Mouse (Mus musculus): ENCODE measurements around the gene Gm3233. TPM values are rescaled to one million over a fixed set of nuclear protein-coding genes. Genes with fewer than 3 reads are reported as not detected.
"Not testable (repeated sequence)": the region's sequence is repeated elsewhere in the genome, so short reads cannot be mapped to it uniquely, and the experiment has no call there.

Gm3233 gene
- polyA plus RNA-seq, 1 experiment from 2014 or later = not detected

- DNase-seq (ENCODE audit: low spot score) = no peak
- no peak overlapping the region for H3K27ac ChIP-seq (ENCODE audit: low read length)
- no peaks in the 10 kb centered on the region for H3K9me3 ChIP-seq (ENCODE audit: low read length)
- H3K4me1 ChIP-seq (ENCODE audit: insufficient read depth, low read depth, low read length) = no peaks in the 10 kb centered on the region
- H3K4me2 ChIP-seq (replicated peaks; ENCODE audit: low read depth, low read length) = no peak overlapping the region
- TF ChIP-seq CTCF (IDR thresholded peaks at IDR 0.05) (no peak), EP300 (IDR thresholded peaks at IDR 0.05) (no peak)
- no peak for ATAC-seq
- H3K27me3 ChIP-seq (replicated peaks; ENCODE audit: insufficient read depth, low read length) = no peaks in the 10 kb centered on the region
- no peak overlapping the region for H3K4me3 ChIP-seq (ENCODE audit: low read depth, low read length)
- WGBS = 86% methylated on average over 1 of the region's 1 CpGs
- no peaks in the 10 kb centered on the region for H3K36me3 ChIP-seq (ENCODE audit: insufficient read depth, low read length)
- no peak overlapping the region for H3K9ac ChIP-seq (replicated peaks; ENCODE audit: low read depth)
Observed at GRCm38 (mm10) chr10:77735928-77736327, 23.6 kb downstream of the Gm3233 start.

GRCm38 (mm10) chr10:77729241-77729640, 30.2 kb downstream of the Gm3233 start:
- Histone ChIP-seq H3K4me1 (ENCODE audit: insufficient read depth, low read depth, low read length) (no peaks in the 10 kb centered on the region), H3K36me3 (ENCODE audit: insufficient read depth, low read length) (no peaks in the 10 kb centered on the region), H3K9me3 (ENCODE audit: low read length) (no peaks in the 10 kb centered on the region), H3K27ac (ENCODE audit: low read length) (no peak overlapping the region), H3K4me3 (ENCODE audit: low read depth, low read length) (no peak overlapping the region), H3K4me2 (replicated peaks; ENCODE audit: low read depth, low read length) (no peak overlapping the region), H3K27me3 (replicated peaks; ENCODE audit: insufficient read depth, low read length) (no peaks in the 10 kb centered on the region), H3K9ac (replicated peaks; ENCODE audit: low read depth) (no peak overlapping the region)
- ATAC-seq (no peak), DNase-seq (ENCODE audit: low spot score) (no peak)
- WGBS = 31% methylated on average over 4 of the region's 4 CpGs
- peak; percentile 49 for TF ChIP-seq CTCF (IDR thresholded peaks at IDR 0.05)
- no peak for TF ChIP-seq EP300 (IDR thresholded peaks at IDR 0.05)

GRCm38 (mm10) chr10:77728280-77728679, 31.2 kb downstream of the Gm3233 start:
- H3K27me3 ChIP-seq (replicated peaks; ENCODE audit: insufficient read depth, low read length) = no peaks in the 10 kb centered on the region
- TF ChIP-seq CTCF (IDR thresholded peaks at IDR 0.05) = 0 out of 2 replicates have a peak, but pooled peaks have one; percentile 4
- no peak for TF ChIP-seq EP300 (IDR thresholded peaks at IDR 0.05)
- DNase-seq (ENCODE audit: low spot score) (no peak), ATAC-seq (no peak)
- no peaks in the 10 kb centered on the region for H3K36me3 ChIP-seq (ENCODE audit: insufficient read depth, low read length)
- H3K9me3 ChIP-seq (ENCODE audit: low read length) = no peaks in the 10 kb centered on the region
- no peak overlapping the region for H3K4me2 ChIP-seq (replicated peaks; ENCODE audit: low read depth, low read length)
- H3K4me1 ChIP-seq (ENCODE audit: insufficient read depth, low read depth, low read length) = no peaks in the 10 kb centered on the region
- H3K9ac ChIP-seq (replicated peaks; ENCODE audit: low read depth) = no peak overlapping the region
- no peak overlapping the region for H3K4me3 ChIP-seq (ENCODE audit: low read depth, low read length)
- H3K27ac ChIP-seq (ENCODE audit: low read length) = no peak overlapping the region
- 47% methylated on average over 4 of the region's 4 CpGs for WGBS

- Histone ChIP-seq H3K4me1 (ENCODE audit: insufficient read depth, low read depth, low read length) (no peaks in the 10 kb centered on the region), H3K4me2 (replicated peaks; ENCODE audit: low read depth, low read length) (no peak within 1 kb of the TSS), H3K4me3 (ENCODE audit: low read depth, low read length) (no peak within 1 kb of the TSS), H3K9ac (replicated peaks; ENCODE audit: low read depth) (no peak within 1 kb of the TSS), H3K27me3 (replicated peaks; ENCODE audit: insufficient read depth, low read length) (no peaks in the 10 kb centered on the region), H3K27ac (ENCODE audit: low read length) (no peak within 1 kb of the TSS), H3K9me3 (ENCODE audit: low read length) (no peaks in the 10 kb centered on the region), H3K36me3 (ENCODE audit: insufficient read depth, low read length) (no peaks in the 10 kb centered on the region)
- TF ChIP-seq CTCF (IDR thresholded peaks at IDR 0.05) (no peak), EP300 (IDR thresholded peaks at IDR 0.05) (no peak)
- no peak for DNase-seq (ENCODE audit: low spot score)
- ATAC-seq = no peak
- 10% methylated on average over 3 of the region's 3 CpGs for WGBS
Observed at GRCm38 (mm10) chr10:77726186-77726585, 33.3 kb downstream of the Gm3233 start, which contains the start of gene Gm10100. Gene Gm10100, plus strand, starts transcription at chr10:77726486.

GRCm38 (mm10) chr10:77724855-77725254, 34.6 kb downstream of the Gm3233 start:
- TF ChIP-seq CTCF (IDR thresholded peaks at IDR 0.05) (peak; percentile 7; the same call in 1 of the 2 replicates), EP300 (IDR thresholded peaks at IDR 0.05) (no peak)
- 70% methylated on average over 8 of the region's 8 CpGs for WGBS
- no peak for ATAC-seq

GRCm38 (mm10) chr10:77720299-77720698, 39.2 kb downstream of the Gm3233 start, which contains the start of gene Krtap12-1:
Gene Krtap12-1, plus strand, starts transcription at chr10:77720599.
- WGBS = 73% methylated on average over 1 of the region's 1 CpGs
- H3K27ac ChIP-seq (ENCODE audit: low read length) = not testable (repeated sequence)

More at GRCm38 (mm10) chr10:77724855-77725254, 34.6 kb downstream of the Gm3233 start:
- no peaks in the 10 kb centered on the region for H3K27me3 ChIP-seq (replicated peaks; ENCODE audit: insufficient read depth, low read length)
- no peak overlapping the region for H3K4me3 ChIP-seq (ENCODE audit: low read depth, low read length)
- no peaks in the 10 kb centered on the region for H3K4me1 ChIP-seq (ENCODE audit: insufficient read depth, low read depth, low read length)
- H3K9me3 ChIP-seq (ENCODE audit: low read length) = no peaks in the 10 kb centered on the region
- no peaks in the 10 kb centered on the region for H3K36me3 ChIP-seq (ENCODE audit: insufficient read depth, low read length)
- H3K27ac ChIP-seq (ENCODE audit: low read length) = no peak overlapping the region
- H3K4me2 ChIP-seq (replicated peaks; ENCODE audit: low read depth, low read length) = no peak overlapping the region
- no peak for DNase-seq (ENCODE audit: low spot score)
- H3K9ac ChIP-seq (replicated peaks; ENCODE audit: low read depth) = no peak overlapping the region

GRCm38 (mm10) chr10:77715507-77715906, 44.0 kb downstream of the Gm3233 start, which contains the start of gene Gm10142:
Gene Gm10142, plus strand, starts transcription at chr10:77715807.
- Histone ChIP-seq H3K4me1 (ENCODE audit: insufficient read depth, low read depth, low read length) (no peaks in the 10 kb centered on the region), H3K27ac (ENCODE audit: low read length) (no peak within 1 kb of the TSS), H3K36me3 (ENCODE audit: insufficient read depth, low read length) (no peaks in the 10 kb centered on the region), H3K4me3 (ENCODE audit: low read depth, low read length) (no peak within 1 kb of the TSS), H3K27me3 (replicated peaks; ENCODE audit: insufficient read depth, low read length) (no peaks in the 10 kb centered on the region), H3K9ac (replicated peaks; ENCODE audit: low read depth) (no peak within 1 kb of the TSS), H3K9me3 (ENCODE audit: low read length) (no peaks in the 10 kb centered on the region), H3K4me2 (replicated peaks; ENCODE audit: low read depth, low read length) (no peak within 1 kb of the TSS)
- no peak for ATAC-seq
- DNase-seq (ENCODE audit: low spot score) = no peak
- no peak for TF ChIP-seq CTCF (IDR thresholded peaks at IDR 0.05)
- no peak for TF ChIP-seq EP300 (IDR thresholded peaks at IDR 0.05)
- WGBS = 65% methylated on average over 1 of the region's 1 CpGs

More at GRCm38 (mm10) chr10:77720299-77720698, 39.2 kb downstream of the Gm3233 start, which contains the start of gene Krtap12-1:
- H3K4me1 ChIP-seq (ENCODE audit: insufficient read depth, low read depth, low read length); ATAC-seq; H3K9me3 ChIP-seq (ENCODE audit: low read length); DNase-seq (ENCODE audit: low spot score); H3K4me3 ChIP-seq (ENCODE audit: low read depth, low read length); H3K4me2 ChIP-seq (replicated peaks; ENCODE audit: low read depth, low read length); H3K9ac ChIP-seq (replicated peaks; ENCODE audit: low read depth); H3K36me3 ChIP-seq (ENCODE audit: insufficient read depth, low read length); H3K27me3 ChIP-seq (replicated peaks; ENCODE audit: insufficient read depth, low read length): not testable (repeated sequence)
